Mouse (Mus musculus): ENCODE measurements around the gene Pax6. TPM values are rescaled to one million over a fixed set of nuclear protein-coding genes. Genes with fewer than 3 reads are reported as not detected.
A peak's percentile ranks its signal among the peaks of the same experiment; 100 is the strongest.

Pax6 gene
- polyA plus RNA-seq, 1 experiment from 2014 or later = 22.9 TPM

DNA sequence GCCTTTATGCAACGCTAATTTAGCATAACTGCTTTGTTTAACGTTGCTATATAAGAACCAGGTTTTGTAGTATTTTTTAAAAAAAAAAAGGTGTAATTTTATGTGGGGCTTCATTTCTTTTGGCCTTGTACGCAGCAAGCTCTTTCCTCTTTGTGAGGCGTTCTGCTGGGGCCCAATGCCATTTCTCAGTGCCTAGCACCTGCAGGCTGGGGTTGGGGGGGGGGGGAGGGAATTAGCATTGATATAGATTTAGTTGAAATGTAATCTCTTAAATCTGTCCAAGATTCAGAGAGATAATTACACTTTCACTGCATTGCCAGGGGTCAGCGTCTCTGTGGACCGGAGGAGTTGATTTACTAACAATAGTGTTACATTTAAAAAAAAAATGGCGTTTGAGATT lies 6.1 kb upstream of the Pax6 start:
- Histone ChIP-seq H3K27ac (replicated peaks; ENCODE audit: low read depth, low read length) (no peak overlapping the region), H3K9ac (replicated peaks; ENCODE audit: low read length) (no peak overlapping the region), H3K36me3 (ENCODE audit: control insufficient read depth, insufficient read depth, low read length) (no peaks in the 10 kb centered on the region), H3K9me3 (ENCODE audit: control insufficient read depth, low read length) (no peaks in the 10 kb centered on the region), H3K4me2 (ENCODE audit: low read length) (no peak overlapping the region), H3K27me3 (ENCODE audit: control insufficient read depth, insufficient read depth, low read length) (peaks cover 97% of the 10 kb centered on the region), H3K4me3 (replicated peaks; ENCODE audit: low read depth, low read length) (no peak overlapping the region), H3K4me1 (ENCODE audit: control insufficient read depth, insufficient read depth, low read length) (no peaks in the 10 kb centered on the region)
- no peak for DNase-seq
- WGBS = 2% methylated on average over 7 of the region's 7 CpGs
- ATAC-seq (ENCODE audit: low FRiP score, low TSS enrichment) = no peak

DNA sequence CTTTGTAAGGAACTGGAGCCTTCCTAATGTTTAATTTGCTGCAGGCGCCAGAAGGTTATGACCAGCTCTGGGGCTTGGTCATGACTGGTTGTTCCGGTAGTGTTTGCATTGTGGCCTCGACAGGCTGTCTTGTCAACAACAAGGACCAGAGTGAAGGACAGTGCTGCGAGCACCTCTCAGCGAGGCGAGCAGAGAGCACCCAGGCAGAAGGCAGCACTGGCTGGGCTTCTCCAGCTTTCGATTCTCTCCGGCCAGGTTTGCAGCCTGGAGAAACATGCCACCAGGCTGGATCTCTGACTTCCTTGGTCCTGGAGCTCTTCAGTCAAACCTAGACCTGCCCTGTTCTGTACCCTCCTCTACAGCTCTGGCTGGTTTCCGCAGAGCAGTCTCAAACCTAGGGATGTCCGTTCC lies 5.6 kb upstream of the Pax6 start:
- DNase-seq = peak; percentile 23
- WGBS = 4% methylated on average over 10 of the region's 10 CpGs
- H3K27ac ChIP-seq (replicated peaks; ENCODE audit: low read depth, low read length) = no peak overlapping the region
- no peaks in the 10 kb centered on the region for H3K9me3 ChIP-seq (ENCODE audit: control insufficient read depth, low read length)
- no peak overlapping the region for H3K9ac ChIP-seq (replicated peaks; ENCODE audit: low read length)
- H3K4me2 ChIP-seq (ENCODE audit: low read length) = no peak overlapping the region
- ATAC-seq (ENCODE audit: low FRiP score, low TSS enrichment) = no peak
- no peaks in the 10 kb centered on the region for H3K36me3 ChIP-seq (ENCODE audit: control insufficient read depth, insufficient read depth, low read length)
- no peaks in the 10 kb centered on the region for H3K4me1 ChIP-seq (ENCODE audit: control insufficient read depth, insufficient read depth, low read length)
- H3K4me3 ChIP-seq (replicated peaks; ENCODE audit: low read depth, low read length) = no peak overlapping the region
- H3K27me3 ChIP-seq (ENCODE audit: control insufficient read depth, insufficient read depth, low read length) = peaks cover 98% of the 10 kb centered on the region

DNA sequence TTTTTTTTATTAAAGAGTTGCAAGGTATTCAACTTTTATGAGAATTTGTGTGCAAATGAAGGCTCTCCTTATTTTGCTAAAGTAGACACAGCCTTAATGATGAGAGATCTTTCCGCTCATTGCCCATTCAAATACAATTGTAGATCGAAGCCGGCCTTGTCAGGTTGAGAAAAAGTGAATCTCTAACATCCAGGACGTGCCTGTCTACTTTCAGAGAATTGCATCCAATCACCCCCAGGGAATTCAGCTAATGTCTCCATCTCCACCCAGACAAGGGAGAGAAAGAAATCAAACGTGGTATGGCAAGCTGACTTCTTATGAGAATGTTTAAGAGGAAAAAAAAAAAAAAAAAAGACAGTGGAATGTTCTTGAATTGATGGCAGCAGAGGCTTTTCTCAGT lies 3.7 kb upstream of the Pax6 start:
- ATAC-seq (ENCODE audit: low FRiP score, low TSS enrichment) (no peak), DNase-seq (no peak)
- H3K27me3 ChIP-seq (ENCODE audit: control insufficient read depth, insufficient read depth, low read length) = peaks cover 98% of the 10 kb centered on the region
- no peaks in the 10 kb centered on the region for H3K36me3 ChIP-seq (ENCODE audit: control insufficient read depth, insufficient read depth, low read length)
- WGBS = 6% methylated on average over 5 of the region's 5 CpGs
- H3K27ac ChIP-seq (replicated peaks; ENCODE audit: low read depth, low read length) = no peak overlapping the region
- no peaks in the 10 kb centered on the region for H3K9me3 ChIP-seq (ENCODE audit: control insufficient read depth, low read length)
- no peak overlapping the region for H3K9ac ChIP-seq (replicated peaks; ENCODE audit: low read length)
- no peak overlapping the region for H3K4me3 ChIP-seq (replicated peaks; ENCODE audit: low read depth, low read length)
- peaks cover 6% of the 10 kb centered on the region; the same call in 1 of the 2 replicates for H3K4me1 ChIP-seq (ENCODE audit: control insufficient read depth, insufficient read depth, low read length)
- H3K4me2 ChIP-seq (ENCODE audit: low read length) = no peak overlapping the region

DNA sequence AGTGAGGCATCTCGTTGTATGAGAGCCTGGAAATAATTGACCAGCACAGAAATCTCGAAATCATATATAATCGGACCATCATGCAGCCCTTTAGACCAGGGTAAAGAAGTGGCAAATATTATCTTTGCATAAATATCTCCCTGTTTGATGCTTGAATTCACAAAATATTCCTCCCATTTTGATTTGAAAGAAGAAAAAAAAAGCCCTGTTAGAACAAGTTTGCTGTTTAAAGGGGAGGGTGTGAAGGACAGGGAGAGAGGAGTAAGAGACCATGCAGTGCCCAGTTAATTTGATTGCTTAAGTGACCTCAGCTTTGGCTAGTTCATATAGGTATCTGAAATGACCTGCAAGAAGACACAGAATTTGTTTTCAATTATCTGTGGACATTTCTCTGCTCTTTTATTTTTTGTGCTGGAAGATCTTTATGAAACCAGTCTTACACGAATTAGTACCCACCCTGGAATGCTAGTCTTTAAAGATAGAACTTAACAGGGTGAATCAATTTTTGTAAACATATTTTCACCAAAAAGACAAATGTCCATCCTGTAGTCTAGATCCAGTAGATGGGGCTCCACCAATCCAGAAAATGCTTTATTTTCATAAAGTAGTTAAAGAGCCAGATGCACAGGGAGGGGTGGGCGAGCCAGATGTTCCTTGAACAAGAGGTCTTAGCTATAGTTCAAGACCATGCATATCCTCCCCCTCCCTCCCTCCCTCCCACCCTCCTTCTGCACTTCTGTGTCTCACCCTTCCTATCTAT lies 3.0 kb upstream of the Pax6 start:
- no peak overlapping the region for H3K27ac ChIP-seq (replicated peaks; ENCODE audit: low read depth, low read length)
- H3K9me3 ChIP-seq (ENCODE audit: control insufficient read depth, low read length) = no peaks in the 10 kb centered on the region
- no peak overlapping the region for H3K4me2 ChIP-seq (ENCODE audit: low read length)
- H3K4me3 ChIP-seq (replicated peaks; ENCODE audit: low read depth, low read length) = no peak overlapping the region
- peaks cover 98% of the 10 kb centered on the region for H3K27me3 ChIP-seq (ENCODE audit: control insufficient read depth, insufficient read depth, low read length)
- H3K4me1 ChIP-seq (ENCODE audit: control insufficient read depth, insufficient read depth, low read length) = peaks cover 6% of the 10 kb centered on the region; the same call in 1 of the 2 replicates
- H3K36me3 ChIP-seq (ENCODE audit: control insufficient read depth, insufficient read depth, low read length) = no peaks in the 10 kb centered on the region
- DNase-seq = peak; percentile 10
- WGBS = 10% methylated on average over 5 of the region's 5 CpGs
- no peak overlapping the region for H3K9ac ChIP-seq (replicated peaks; ENCODE audit: low read length)
- no peak for ATAC-seq (ENCODE audit: low FRiP score, low TSS enrichment)

DNA sequence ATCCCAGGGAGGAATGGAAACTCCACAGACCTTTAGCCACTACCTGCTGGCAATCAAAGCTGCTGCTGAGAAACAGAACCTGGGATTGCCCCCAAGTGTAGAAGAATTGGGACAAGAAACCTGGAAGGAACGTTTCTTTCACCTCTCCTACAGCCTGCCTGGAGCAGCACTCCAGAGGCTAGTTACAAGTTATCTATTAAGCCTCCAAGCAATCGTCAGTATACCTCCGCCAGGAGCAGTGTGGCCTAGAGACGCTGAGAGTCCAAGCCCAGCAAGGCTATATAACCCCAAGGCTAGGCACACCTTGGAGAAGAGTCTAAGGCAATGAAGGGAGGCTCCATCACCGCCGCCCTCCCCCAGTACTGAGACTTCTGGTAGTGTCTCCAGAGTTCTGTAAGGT lies 2.4 kb upstream of the Pax6 start:
- no peak overlapping the region for H3K9ac ChIP-seq (replicated peaks; ENCODE audit: low read length)
- H3K27ac ChIP-seq (replicated peaks; ENCODE audit: low read depth, low read length) = no peak overlapping the region
- H3K4me1 ChIP-seq (ENCODE audit: control insufficient read depth, insufficient read depth, low read length) = peaks cover 6% of the 10 kb centered on the region; the same call in 1 of the 2 replicates
- no peaks in the 10 kb centered on the region for H3K36me3 ChIP-seq (ENCODE audit: control insufficient read depth, insufficient read depth, low read length)
- no peak overlapping the region for H3K4me2 ChIP-seq (ENCODE audit: low read length)
- DNase-seq (peak; percentile 3), ATAC-seq (ENCODE audit: low FRiP score, low TSS enrichment) (no peak)
- H3K4me3 ChIP-seq (replicated peaks; ENCODE audit: low read depth, low read length) = no peak overlapping the region
- WGBS = 3% methylated on average over 6 of the region's 6 CpGs
- peaks cover 99% of the 10 kb centered on the region for H3K27me3 ChIP-seq (ENCODE audit: control insufficient read depth, insufficient read depth, low read length)
- no peaks in the 10 kb centered on the region for H3K9me3 ChIP-seq (ENCODE audit: control insufficient read depth, low read length)

DNA sequence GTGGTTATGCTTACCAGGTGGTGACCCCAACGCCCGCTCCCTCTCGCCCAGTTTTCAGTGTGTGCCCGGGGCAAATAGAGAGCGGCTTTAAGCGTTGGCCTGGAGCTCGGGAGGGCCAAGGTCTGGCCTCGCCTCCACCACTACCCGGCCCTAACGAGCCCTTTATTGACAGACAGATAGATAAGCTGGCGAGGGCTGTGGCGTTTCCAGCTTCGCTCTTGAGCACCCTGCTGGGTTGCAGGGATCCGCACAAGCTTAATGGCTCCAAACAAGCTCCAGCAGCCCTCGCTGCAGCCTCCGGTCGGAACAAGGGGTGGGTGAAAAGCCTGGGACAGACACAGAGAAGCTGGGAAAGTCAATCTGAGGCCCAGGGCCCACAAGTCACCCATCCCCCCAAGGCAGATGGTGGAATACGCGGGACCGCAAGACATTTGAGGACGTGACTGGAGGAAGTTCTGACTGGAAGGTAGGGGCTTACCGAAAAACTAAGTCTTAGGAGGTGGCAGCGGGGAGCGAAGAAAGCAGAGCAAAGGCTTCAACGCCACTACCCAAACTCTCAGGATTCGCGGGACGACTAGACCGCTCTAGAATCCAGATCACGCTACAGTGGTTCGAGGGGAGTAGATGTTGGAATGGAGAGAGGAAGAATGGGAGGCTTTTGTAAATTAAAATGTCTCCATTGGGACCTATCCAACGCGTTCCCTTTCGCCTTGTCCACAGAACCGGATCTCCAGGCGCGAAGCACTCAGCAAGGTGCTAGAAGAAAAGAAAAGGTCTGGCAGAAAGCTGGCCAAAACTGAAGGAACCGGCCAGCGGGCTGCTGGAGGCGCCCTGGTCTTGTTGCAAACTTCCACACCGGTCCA lies 1.7 kb upstream of the Pax6 start:
- under 1% methylated on average over 41 of the region's 41 CpGs for WGBS
- Histone ChIP-seq H3K9me3 (ENCODE audit: control insufficient read depth, low read length) (no peaks in the 10 kb centered on the region), H3K27me3 (ENCODE audit: control insufficient read depth, insufficient read depth, low read length) (peaks cover 99% of the 10 kb centered on the region), H3K4me2 (ENCODE audit: low read length) (no peak overlapping the region), H3K36me3 (ENCODE audit: control insufficient read depth, insufficient read depth, low read length) (no peaks in the 10 kb centered on the region), H3K4me3 (replicated peaks; ENCODE audit: low read depth, low read length) (no peak overlapping the region), H3K4me1 (ENCODE audit: control insufficient read depth, insufficient read depth, low read length) (peaks cover 6% of the 10 kb centered on the region; the same call in 1 of the 2 replicates), H3K27ac (replicated peaks; ENCODE audit: low read depth, low read length) (no peak overlapping the region), H3K9ac (replicated peaks; ENCODE audit: low read length) (no peak overlapping the region)
- ATAC-seq (ENCODE audit: low FRiP score, low TSS enrichment) = no peak
- DNase-seq = peak; percentile 35

DNA sequence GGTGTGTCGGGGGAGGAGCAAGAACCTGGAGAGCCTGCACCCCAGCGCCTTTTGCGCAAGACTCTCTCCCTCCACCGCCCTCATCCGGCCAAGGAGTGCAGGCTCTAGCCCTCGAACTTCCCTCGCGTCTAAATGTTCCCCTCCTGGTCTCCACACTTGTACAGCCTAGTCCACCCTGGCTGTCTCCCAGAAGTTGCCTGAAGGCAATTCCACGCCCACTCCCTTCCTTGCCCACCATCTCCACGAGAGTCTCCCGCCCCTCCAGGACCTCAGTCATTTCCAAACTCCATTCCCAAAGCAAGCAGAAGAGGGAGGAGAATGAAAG lies 1.1 kb upstream of the Pax6 start:
- H3K27ac ChIP-seq (replicated peaks; ENCODE audit: low read depth, low read length) = no peak overlapping the region
- H3K9me3 ChIP-seq (ENCODE audit: control insufficient read depth, low read length) = no peaks in the 10 kb centered on the region
- WGBS = 2% methylated on average over 11 of the region's 11 CpGs
- H3K4me2 ChIP-seq (ENCODE audit: low read length) = no peak overlapping the region
- peaks cover 6% of the 10 kb centered on the region; the same call in 1 of the 2 replicates for H3K4me1 ChIP-seq (ENCODE audit: control insufficient read depth, insufficient read depth, low read length)
- H3K36me3 ChIP-seq (ENCODE audit: control insufficient read depth, insufficient read depth, low read length) = no peaks in the 10 kb centered on the region
- DNase-seq (peak; percentile 17), ATAC-seq (ENCODE audit: low FRiP score, low TSS enrichment) (no peak)
- peaks cover 99% of the 10 kb centered on the region for H3K27me3 ChIP-seq (ENCODE audit: control insufficient read depth, insufficient read depth, low read length)
- H3K4me3 ChIP-seq (replicated peaks; ENCODE audit: low read depth, low read length) = no peak overlapping the region
- H3K9ac ChIP-seq (replicated peaks; ENCODE audit: low read length) = no peak overlapping the region

DNA sequence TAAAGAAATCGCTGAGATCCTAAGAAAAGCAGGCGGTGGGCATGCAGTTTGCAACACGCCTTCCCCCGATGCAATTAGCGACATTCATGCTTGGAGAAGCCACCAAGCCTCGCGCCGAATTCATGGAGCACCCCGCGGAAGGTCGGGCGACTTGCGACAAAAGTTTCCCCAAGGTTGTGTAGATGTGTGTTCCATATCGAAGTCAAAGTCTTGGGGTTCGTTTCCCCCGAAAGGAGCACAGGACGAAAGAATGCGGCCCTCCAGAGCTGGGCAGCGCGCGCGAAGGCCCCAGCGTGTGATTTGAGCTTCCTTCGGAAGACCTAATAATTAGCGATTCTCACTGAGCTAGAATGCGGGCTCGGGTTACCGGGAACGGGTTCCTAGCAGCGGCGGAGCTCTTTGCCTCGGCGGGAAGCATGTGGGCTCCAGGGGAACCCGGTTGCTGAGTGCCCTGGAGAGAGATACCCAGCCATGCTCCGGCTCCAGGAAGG lies 716 bp downstream of the Pax6 start:
- no peak overlapping the region for H3K27ac ChIP-seq (replicated peaks; ENCODE audit: low read depth, low read length)
- peak overlapping the region; percentile 19 for H3K4me3 ChIP-seq (replicated peaks; ENCODE audit: low read depth, low read length)
- H3K4me1 ChIP-seq (ENCODE audit: control insufficient read depth, insufficient read depth, low read length) = peaks cover 8% of the 10 kb centered on the region; the same call in 1 of the 2 replicates
- peak; percentile 46 for DNase-seq
- no peak for ATAC-seq (ENCODE audit: low FRiP score, low TSS enrichment)
- peak overlapping the region; percentile 16; the same call in 1 of the 2 replicates for H3K9ac ChIP-seq (replicated peaks; ENCODE audit: low read length)
- peak overlapping the region; percentile 37 for H3K4me2 ChIP-seq (ENCODE audit: low read length)
- no peaks in the 10 kb centered on the region for H3K9me3 ChIP-seq (ENCODE audit: control insufficient read depth, low read length)
- no peaks in the 10 kb centered on the region for H3K36me3 ChIP-seq (ENCODE audit: control insufficient read depth, insufficient read depth, low read length)
- under 1% methylated on average over 35 of the region's 35 CpGs for WGBS
- H3K27me3 ChIP-seq (ENCODE audit: control insufficient read depth, insufficient read depth, low read length) = peaks cover 100% of the 10 kb centered on the region
